Mouse (Mus musculus) heart, embryonic 10.5 days (tissue): Measurements from ENCODE around the gene Cenpu. TPM values are rescaled to one million over a fixed set of nuclear protein-coding genes. Genes with fewer than 3 reads are reported as not detected.

Source experiments
- DNase-seq: peaks from one replicate; pipeline ENCODE4 v3.0.0-alpha.2; 2017; ENCODE audit warnings: low spot score
- H3K27ac ChIP-seq: fragments of 300-500 bp; sonication (generic); 2 replicates; pipeline ENCODE4 v1.5.1; 2016; ENCODE audit warnings: mild to moderate bottlenecking
- H3K27me3 ChIP-seq: fragments of 300-500 bp; sonication (generic); 2 replicates; pipeline ENCODE4 v1.6.1; 2016; ENCODE audit warnings: mild to moderate bottlenecking; ENCODE audit not compliant: poor library complexity, insufficient read depth, severe bottlenecking
- H3K36me3 ChIP-seq: fragments of 300-500 bp; sonication (generic); 2 replicates; pipeline ENCODE4 v1.6.1; 2016; ENCODE audit warnings: mild to moderate bottlenecking, moderate library complexity
- H3K4me1 ChIP-seq: fragments of 300-500 bp; sonication (generic); 2 replicates; pipeline ENCODE4 v1.6.1; 2016; ENCODE audit warnings: mild to moderate bottlenecking
- H3K4me3 ChIP-seq: fragments of 300-500 bp; sonication (generic); 2 replicates; pipeline ENCODE4 v1.5.1; 2016; ENCODE audit warnings: mild to moderate bottlenecking, moderate library complexity
- H3K9me3 ChIP-seq: fragments of 300-500 bp; sonication (generic); 2 replicates; pipeline ENCODE4 v1.6.1; 2016; ENCODE audit warnings: mild to moderate bottlenecking, moderate library complexity
- WGBS: fragments of 180-500 bp; shearing (Covaris S2); methylation state at CpG from one replicate; pipeline ENCODE4 v1.1.7; 2016; 5-methylcytosine and 5-hydroxymethylcytosine counted together
- polyA plus RNA-seq: library from polyadenylated mRNA; unstranded; fragments of >200 nt; fragmentation: Nextera tagmentation; extraction: Ambion mirVana; gene quantifications from 2 replicates; pipeline ENCODE4 v1.2.1, GENCODE M21; 2016

Cenpu gene
- polyA plus RNA-seq, 1 experiment from 2014 or later, result 16.4 TPM

GRCm38 (mm10) chr8:46593772-46594171 is 41.9 kb downstream of the Cenpu start:
- Histone ChIP-seq H3K4me1 (peaks cover 20% of the 10 kb centered on the region; the same call in 1 of the 2 replicates), H3K36me3 (peaks cover 8% of the 10 kb centered on the region; the same call in 1 of the 2 replicates), H3K4me3 (no peak overlapping the region), H3K27me3 (no peaks in the 10 kb centered on the region), H3K9me3 (no peaks in the 10 kb centered on the region), H3K27ac (no peak overlapping the region)
- 56% methylated on average over 2 of the region's 2 CpGs for WGBS
- no peak for DNase-seq

- Histone ChIP-seq H3K4me3 (no peak overlapping the region), H3K27ac (no peak overlapping the region), H3K9me3 (no peaks in the 10 kb centered on the region), H3K27me3 (no peaks in the 10 kb centered on the region), H3K36me3 (peaks cover 8% of the 10 kb centered on the region; the same call in 1 of the 2 replicates), H3K4me1 (peaks cover 28% of the 10 kb centered on the region; the same call in 1 of the 2 replicates)
- WGBS, result 78% methylated on average over 2 of the region's 2 CpGs
- DNase-seq, result no peak
Observed at GRCm38 (mm10) chr8:46595593-46595992, 43.8 kb downstream of the Cenpu start.

- H3K4me1 ChIP-seq, result peaks cover 28% of the 10 kb centered on the region; the same call in 1 of the 2 replicates
- no peaks in the 10 kb centered on the region for H3K9me3 ChIP-seq
- H3K27me3 ChIP-seq, result no peaks in the 10 kb centered on the region
- H3K4me3 ChIP-seq, result no peak overlapping the region
- WGBS, result 89% methylated on average over 2 of the region's 2 CpGs
- DNase-seq, result no peak
- H3K27ac ChIP-seq, result no peak overlapping the region
- peaks cover 8% of the 10 kb centered on the region; the same call in 1 of the 2 replicates for H3K36me3 ChIP-seq
Observed at GRCm38 (mm10) chr8:46596530-46596929, 44.7 kb downstream of the Cenpu start.

GRCm38 (mm10) chr8:46597411-46597810 is 45.6 kb downstream of the Cenpu start:
- H3K27me3 ChIP-seq, result no peaks in the 10 kb centered on the region
- 67% methylated on average over 2 of the region's 2 CpGs for WGBS
- no peaks in the 10 kb centered on the region for H3K9me3 ChIP-seq
- H3K27ac ChIP-seq, result no peak overlapping the region
- no peak overlapping the region for H3K4me3 ChIP-seq
- H3K36me3 ChIP-seq, result peaks cover 8% of the 10 kb centered on the region; the same call in 1 of the 2 replicates
- peaks cover 28% of the 10 kb centered on the region; the same call in 1 of the 2 replicates for H3K4me1 ChIP-seq
- DNase-seq, result no peak

DNA sequence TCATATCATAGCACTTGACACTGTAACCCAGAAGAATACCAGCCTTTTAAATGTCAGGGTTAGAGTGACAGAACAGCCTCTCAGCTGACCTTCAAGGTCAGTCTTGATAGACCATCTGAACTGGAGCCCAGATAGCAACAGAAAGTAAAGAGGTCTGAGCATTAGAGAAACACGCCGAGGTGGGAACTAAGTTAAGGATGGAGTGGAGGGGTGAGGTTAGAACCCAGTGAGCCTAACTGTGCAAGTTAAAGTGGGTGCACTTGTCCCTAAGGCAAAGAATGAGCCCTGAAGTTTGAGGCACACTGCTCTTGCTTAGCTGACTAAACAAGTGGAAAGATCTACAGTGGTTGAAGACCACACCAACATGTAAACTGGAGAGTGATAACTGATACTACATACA is 46.3 kb downstream of the Cenpu start:
- DNase-seq, result no peak
- Histone ChIP-seq H3K4me1 (peaks cover 26% of the 10 kb centered on the region; the same call in 1 of the 2 replicates), H3K9me3 (no peaks in the 10 kb centered on the region), H3K27ac (no peak overlapping the region), H3K27me3 (no peaks in the 10 kb centered on the region), H3K4me3 (no peak overlapping the region), H3K36me3 (peaks cover 12% of the 10 kb centered on the region; the same call in 1 of the 2 replicates)
- 48% methylated on average over 2 of the region's 2 CpGs for WGBS

DNA sequence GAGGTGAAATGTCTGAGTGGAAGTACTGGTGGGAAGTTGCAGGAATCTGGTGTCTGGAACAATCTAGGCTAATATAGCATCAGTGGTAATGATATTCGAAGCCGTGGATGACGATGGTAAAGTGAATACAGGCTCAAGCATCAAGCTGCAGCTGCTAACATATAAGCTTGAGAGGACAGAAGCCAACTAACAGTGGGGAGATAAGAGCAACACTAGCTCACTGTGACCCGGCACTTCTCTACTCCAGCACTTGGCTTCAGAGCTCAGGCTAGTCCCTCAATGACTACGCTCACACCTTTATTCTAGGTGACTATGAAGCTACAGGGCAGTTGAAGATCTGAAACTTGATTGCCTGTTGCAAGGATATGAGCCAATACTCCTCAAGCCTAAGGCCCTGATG is 46.9 kb downstream of the Cenpu start:
- H3K27me3 ChIP-seq, result no peaks in the 10 kb centered on the region
- 72% methylated on average over 5 of the region's 5 CpGs for WGBS
- H3K27ac ChIP-seq, result no peak overlapping the region
- H3K4me1 ChIP-seq, result peaks cover 23% of the 10 kb centered on the region; the same call in 1 of the 2 replicates
- H3K9me3 ChIP-seq, result no peaks in the 10 kb centered on the region
- peaks cover 11% of the 10 kb centered on the region; the same call in 1 of the 2 replicates for H3K36me3 ChIP-seq
- DNase-seq, result no peak
- H3K4me3 ChIP-seq, result no peak overlapping the region

DNA sequence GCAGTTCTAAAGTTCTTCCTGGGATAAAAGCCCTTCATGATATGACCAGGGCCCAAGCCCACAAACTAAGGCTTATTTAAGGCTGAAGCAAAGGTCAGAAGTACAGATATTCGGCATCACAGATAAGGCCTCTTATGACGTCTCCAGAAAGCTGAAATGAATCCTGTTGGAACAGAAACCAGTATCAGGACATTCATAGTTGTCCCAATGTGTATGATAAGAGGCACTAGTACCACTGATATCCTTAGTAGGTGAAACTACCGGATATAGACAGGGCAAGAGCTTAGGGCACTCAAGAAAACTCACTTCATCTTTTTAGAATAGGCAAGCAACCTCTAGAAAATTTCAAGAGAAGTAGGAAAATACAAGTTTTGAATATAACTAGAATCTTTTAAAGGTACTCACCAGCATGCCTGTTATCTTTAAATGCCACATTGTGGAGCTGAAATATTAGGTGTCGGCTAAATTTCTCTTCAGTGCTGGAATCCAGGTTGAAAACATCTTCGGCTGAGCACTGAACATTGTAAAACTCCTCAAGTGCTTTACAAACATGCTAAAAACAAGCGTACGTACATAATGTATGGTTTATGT is 47.6 kb downstream of the Cenpu start:
- Histone ChIP-seq H3K27ac (no peak overlapping the region), H3K27me3 (no peaks in the 10 kb centered on the region), H3K9me3 (no peaks in the 10 kb centered on the region), H3K36me3 (peaks cover 9% of the 10 kb centered on the region; the same call in 1 of the 2 replicates), H3K4me1 (peaks cover 20% of the 10 kb centered on the region; the same call in 1 of the 2 replicates), H3K4me3 (no peak overlapping the region)
- DNase-seq, result no peak
- 65% methylated on average over 7 of the region's 7 CpGs for WGBS

DNA sequence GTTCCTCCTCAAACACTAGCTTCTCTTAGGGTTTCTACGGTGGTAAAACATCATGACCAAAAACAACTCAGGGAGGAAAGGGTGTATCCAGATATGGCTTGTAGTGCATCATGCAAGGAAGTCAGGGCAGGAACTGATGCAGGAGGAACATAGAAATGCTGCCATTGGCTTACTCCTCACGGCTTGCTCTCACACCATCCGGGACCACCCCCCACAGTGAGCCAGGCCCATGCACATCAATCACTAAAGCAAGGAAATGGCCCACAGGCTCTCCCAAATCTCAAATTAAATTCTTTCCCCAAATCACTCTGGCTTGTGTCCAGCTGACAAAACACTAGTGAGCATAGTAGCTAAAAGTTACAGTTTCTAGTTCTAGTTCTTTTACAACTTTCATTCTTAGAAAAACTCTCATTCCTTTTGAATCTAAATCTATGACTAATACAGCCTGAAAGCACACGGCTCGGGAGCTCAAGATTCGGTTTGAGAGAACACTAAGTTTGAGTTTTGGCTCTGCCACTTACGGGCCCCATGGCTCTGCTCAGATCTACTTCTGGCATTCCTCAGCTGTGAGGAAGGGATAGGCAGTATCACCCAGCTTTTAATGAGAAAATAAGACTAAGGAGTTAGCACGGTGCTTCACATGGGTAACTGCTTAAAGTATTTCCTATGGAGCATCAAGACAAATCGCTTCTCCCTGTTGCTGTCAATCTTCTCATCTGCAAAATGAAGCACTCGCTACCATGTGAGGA is 49.3 kb downstream of the Cenpu start:
- Histone ChIP-seq H3K27me3 (no peaks in the 10 kb centered on the region), H3K4me1 (peaks cover 20% of the 10 kb centered on the region; the same call in 1 of the 2 replicates), H3K4me3 (no peak overlapping the region), H3K36me3 (peaks cover 16% of the 10 kb centered on the region; the same call in 1 of the 2 replicates), H3K9me3 (no peaks in the 10 kb centered on the region), H3K27ac (no peak overlapping the region)
- DNase-seq, result no peak
- WGBS, result 65% methylated on average over 10 of the region's 10 CpGs

GRCm38 (mm10) chr8:46603587-46603986 is 51.8 kb downstream of the Cenpu start:
- peaks cover 20% of the 10 kb centered on the region; the same call in 1 of the 2 replicates for H3K36me3 ChIP-seq
- H3K4me3 ChIP-seq, result no peak overlapping the region
- H3K4me1 ChIP-seq, result peaks cover 11% of the 10 kb centered on the region; the same call in 1 of the 2 replicates
- H3K27ac ChIP-seq, result no peak overlapping the region
- no peaks in the 10 kb centered on the region for H3K9me3 ChIP-seq
- H3K27me3 ChIP-seq, result no peaks in the 10 kb centered on the region
- no peak for DNase-seq
- WGBS, result 89% methylated on average over 5 of the region's 5 CpGs

DNA sequence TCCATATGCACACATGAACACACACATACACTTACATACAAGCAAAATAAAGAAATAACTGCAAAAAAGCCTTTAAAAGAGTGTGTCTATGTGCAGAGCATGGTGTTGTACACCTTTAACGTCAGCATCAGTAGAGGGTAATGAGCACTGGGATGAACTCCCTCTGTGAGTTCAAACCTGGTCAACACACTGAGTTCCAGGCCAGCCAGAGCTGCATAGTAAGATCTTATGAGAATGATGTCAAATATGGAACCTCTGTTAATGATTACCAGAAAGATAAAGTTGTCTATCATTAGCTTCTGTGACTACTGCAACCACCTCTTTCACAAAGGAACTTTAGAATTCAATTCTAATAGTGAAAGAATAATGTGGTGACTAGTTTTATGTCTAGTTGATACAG is 55.1 kb downstream of the Cenpu start:
- 85% methylated on average over 1 of the region's 1 CpGs for WGBS
- no peaks in the 10 kb centered on the region for H3K4me1 ChIP-seq
- H3K36me3 ChIP-seq, result peaks cover 28% of the 10 kb centered on the region; the same call in 1 of the 2 replicates
- no peak overlapping the region for H3K4me3 ChIP-seq
- DNase-seq, result no peak
- no peak overlapping the region for H3K27ac ChIP-seq
- H3K27me3 ChIP-seq, result no peaks in the 10 kb centered on the region
- H3K9me3 ChIP-seq, result no peaks in the 10 kb centered on the region

GRCm38 (mm10) chr8:46611557-46611956 is 59.7 kb downstream of the Cenpu start:
- Histone ChIP-seq H3K4me1 (peaks cover 14% of the 10 kb centered on the region; the same call in 1 of the 2 replicates), H3K27me3 (no peaks in the 10 kb centered on the region), H3K27ac (no peak overlapping the region), H3K4me3 (no peak overlapping the region), H3K9me3 (no peaks in the 10 kb centered on the region), H3K36me3 (peaks cover 17% of the 10 kb centered on the region; the same call in 1 of the 2 replicates)
- no peak for DNase-seq
- 80% methylated on average over 8 of the region's 8 CpGs for WGBS

- no peak overlapping the region for H3K27ac ChIP-seq
- no peaks in the 10 kb centered on the region for H3K9me3 ChIP-seq
- no peak overlapping the region for H3K4me3 ChIP-seq
- H3K36me3 ChIP-seq, result peaks cover 9% of the 10 kb centered on the region; the same call in 1 of the 2 replicates
- no peak for DNase-seq
- no peaks in the 10 kb centered on the region for H3K27me3 ChIP-seq
- H3K4me1 ChIP-seq, result peaks cover 15% of the 10 kb centered on the region; the same call in 1 of the 2 replicates
- 86% methylated on average over 4 of the region's 4 CpGs for WGBS
Observed at GRCm38 (mm10) chr8:46612913-46613312, 61.1 kb downstream of the Cenpu start.

GRCm38 (mm10) chr8:46613377-46613776 is 61.5 kb downstream of the Cenpu start:
- Histone ChIP-seq H3K9me3 (no peaks in the 10 kb centered on the region), H3K27ac (no peak overlapping the region), H3K27me3 (no peaks in the 10 kb centered on the region), H3K4me3 (no peak overlapping the region), H3K4me1 (peaks cover 16% of the 10 kb centered on the region), H3K36me3 (peaks cover 9% of the 10 kb centered on the region; the same call in 1 of the 2 replicates)
- no peak for DNase-seq
- 85% methylated on average over 4 of the region's 4 CpGs for WGBS
